Mouse (Mus musculus): ENCODE results near the gene Orm3.

DNA sequence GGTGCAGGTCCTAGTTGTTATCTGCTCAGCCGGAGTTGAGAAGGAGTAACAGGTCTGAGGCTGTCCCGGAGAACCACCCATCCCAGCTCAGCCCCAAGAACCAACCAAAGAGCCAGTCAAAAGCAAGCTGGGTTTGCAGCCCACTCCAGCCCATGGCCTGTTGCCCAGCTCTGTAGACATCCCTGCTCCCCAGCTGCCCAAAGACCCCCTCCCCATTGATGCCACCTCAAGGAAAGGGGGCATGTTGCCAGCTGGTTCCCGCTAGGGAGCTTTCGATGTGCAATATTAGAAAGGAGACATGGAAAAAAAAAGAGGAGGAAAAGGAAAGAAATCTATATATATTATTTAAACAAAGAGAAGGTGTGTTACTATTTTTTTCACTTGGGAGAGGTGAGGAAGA, 22.6 kb upstream of the Orm3 start:
- TF ChIP-seq CTCF (conservative IDR thresholded peaks at IDR 0.05 in 1 of 2, IDR thresholded peaks at IDR 0.05 in 1 of 2; ENCODE audit: low read depth in 2 of 2, low read length in 2 of 2) (no peak), TCF12 (IDR thresholded peaks at IDR 0.05; ENCODE audit: low read depth, low read length) (no peak), E2F4 (IDR thresholded peaks at IDR 0.05; ENCODE audit: insufficient replicate concordance, low read depth, low read length) (no peak), ZC3H11A (IDR thresholded peaks at IDR 0.05; ENCODE audit: low read depth, low read length) (no peak), ZKSCAN1 (IDR thresholded peaks at IDR 0.05; ENCODE audit: borderline replicate concordance, low read depth, low read length) (no peak), SIN3A (IDR thresholded peaks at IDR 0.05; ENCODE audit: low read length) (no peak), POLR2AphosphoS2 (IDR thresholded peaks at IDR 0.05; ENCODE audit: low read depth, low read length) (no peak), MYC (IDR thresholded peaks at IDR 0.05; ENCODE audit: low read depth, low read length) (no peak), POLR2A (IDR thresholded peaks at IDR 0.05; ENCODE audit: low read depth, low read length) (no peak), USF1 (IDR thresholded peaks at IDR 0.05; ENCODE audit: low read depth, low read length) (no peak), CHD1 (IDR thresholded peaks at IDR 0.05; ENCODE audit: low read depth, low read length) (no peak), MAX (IDR thresholded peaks at IDR 0.05; ENCODE audit: low read length) (no peak)

All from CH12.LX (cell line).